Mouse (Mus musculus) right cerebral cortex, postnatal 10 days (tissue): Measurements from ENCODE around the gene Fbp2.

Experiments used
- DNase-seq, 2 experiments: peaks; one replicate each; pipeline ENCODE4 v3.0.0; 2021; ENCODE audit warnings: low spot score in 2 of 2

Gene Fbp2

DNA sequence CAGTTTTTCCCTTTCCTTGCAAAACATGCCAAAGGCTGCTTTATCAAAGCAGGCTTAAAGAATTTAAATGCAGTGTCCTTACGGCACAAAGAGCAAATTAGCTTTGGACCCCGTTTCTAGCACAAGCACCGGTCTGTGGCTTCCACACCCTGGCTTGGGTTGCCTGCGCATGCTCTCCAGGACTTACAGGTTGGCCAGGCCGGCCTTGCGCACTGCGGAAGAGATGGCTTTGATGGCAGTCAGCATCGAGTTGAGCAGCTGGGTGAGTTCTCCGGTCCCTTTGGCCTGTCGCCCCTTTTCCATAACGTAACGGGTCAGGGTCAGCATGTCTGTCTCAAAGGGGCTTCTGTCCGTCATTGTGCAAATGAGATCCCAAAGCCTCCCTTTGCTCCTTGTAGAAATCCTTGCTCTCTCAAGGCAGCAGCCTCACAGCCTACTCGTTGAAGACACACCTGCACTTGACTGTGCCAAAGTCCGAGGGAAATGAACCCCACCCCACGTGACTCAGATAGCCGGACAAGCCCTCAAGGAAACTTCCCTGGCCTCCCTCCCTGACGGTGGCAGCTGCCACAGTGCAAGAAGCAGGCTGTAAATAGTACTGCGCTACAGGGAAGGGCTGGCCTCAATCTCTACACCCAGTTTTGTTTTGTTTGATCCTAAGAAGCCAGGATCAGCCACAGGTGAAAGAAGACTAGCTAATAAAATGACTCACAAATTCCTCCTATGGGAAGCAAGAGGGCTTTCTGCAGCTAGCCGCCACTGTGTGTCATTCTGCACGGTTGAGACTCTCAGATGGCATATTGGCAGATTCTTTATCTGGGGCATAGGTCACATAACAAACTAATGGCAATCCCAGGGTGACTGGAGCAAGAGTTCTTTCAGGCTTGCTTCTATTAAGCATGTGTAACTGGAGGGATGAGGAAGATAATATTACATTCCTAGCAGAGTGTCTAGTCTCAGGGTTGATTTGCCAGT is at the start of gene Fbp2:
Gene Fbp2, minus strand, starts transcription at position 482 of the 975 bp plus-strand sequence.
- no peak for DNase-seq

GRCm38 (mm10) chr13:62907527-62908162 is 49.4 kb upstream of the Fbp2 start:
- no peak for DNase-seq

- no peak for DNase-seq
Measured at GRCm38 (mm10) chr13:62901139-62901538, 42.9 kb upstream of the Fbp2 start.

DNA sequence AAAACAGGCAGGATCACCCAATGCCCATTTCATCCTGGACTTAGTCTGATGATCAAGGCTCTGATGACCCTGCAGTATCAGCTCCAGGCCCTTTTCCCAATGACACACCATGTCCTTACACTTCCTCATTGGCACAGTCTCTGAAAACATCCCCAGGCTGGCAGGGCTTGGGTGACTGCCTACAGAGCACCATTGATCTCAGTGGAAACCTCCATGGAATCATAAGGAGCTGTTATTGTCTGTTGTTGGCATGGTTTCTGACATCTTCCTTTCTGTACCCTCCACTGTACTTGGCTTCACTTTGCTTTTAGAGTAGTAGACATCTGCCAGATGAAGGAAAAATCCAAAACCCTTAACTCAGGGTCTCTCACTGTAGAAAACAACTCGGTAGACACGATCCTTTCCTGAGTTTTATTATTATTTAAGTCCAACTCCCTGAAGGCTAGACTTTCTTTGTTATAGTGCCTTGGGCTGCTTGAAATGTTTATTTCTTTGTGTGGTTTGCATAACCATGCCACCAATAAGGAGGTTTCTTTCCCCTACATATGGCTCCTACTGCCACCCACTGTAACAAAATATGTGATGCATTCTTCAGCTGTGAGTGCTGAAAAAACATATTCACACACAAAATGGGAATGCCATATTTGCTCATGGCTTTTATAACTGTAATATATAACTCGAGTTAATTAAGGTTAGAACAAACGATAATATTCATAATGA is 39.9 kb upstream of the Fbp2 start:
- DNase-seq: peak; percentile 74 to 82

DNA sequence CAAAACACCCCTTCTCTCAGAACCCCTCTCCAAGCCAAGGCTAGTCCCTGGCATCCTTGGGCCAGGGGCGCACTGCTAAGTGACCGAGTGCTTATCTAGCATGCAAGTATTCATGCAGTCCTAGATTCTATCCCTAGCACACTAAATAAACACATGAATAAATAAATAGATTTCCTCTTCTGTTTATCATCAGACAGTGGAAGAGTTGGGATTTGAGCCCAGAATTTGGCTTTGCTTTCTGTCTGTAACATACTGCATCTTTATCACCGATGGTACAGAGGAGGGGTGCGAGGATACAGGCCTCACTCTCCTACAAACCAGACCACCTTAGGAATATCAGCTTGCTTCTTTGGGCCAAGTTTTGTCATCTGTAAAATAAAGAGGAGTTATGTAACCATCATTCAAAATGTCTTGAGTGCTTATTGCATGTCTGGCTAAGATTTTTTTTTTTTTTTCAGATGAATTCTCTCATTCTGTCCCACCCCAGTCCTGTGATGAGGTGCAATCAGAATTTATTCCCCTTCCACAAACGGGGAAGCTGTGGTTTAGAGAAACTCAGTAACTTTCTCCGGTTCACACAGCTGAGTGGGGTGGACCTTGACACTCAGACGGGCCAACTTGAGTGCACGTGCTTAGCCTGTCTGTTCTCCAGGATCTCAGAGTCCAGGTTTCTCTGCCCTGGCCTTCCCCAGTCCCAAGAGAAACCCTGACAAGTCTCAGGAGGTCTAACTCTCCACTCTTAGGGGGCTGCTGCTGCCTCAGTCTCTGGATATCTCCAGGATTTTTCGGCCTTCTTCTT is 35.0 kb upstream of the Fbp2 start:
- no peak for DNase-seq

DNA sequence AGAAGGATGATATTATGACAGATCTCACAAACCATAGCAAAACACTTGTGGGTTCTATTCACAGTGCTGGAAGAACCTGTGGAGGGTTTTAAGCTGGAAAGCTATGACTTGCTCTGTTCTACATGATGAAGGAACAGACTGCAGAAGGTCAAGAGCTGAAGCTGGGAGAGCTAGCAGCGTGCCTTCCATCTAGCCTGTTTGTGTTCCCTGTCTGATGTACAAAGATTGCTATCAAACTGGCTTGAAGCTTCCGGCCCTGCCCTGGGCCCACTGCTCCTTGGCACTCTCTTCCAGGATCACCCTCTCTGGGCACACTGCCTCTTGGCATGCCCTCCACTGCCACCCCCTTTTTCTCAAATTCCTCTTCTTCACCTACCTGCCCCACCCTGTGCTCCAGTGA is 31.1 kb upstream of the Fbp2 start:
- no peak for DNase-seq

DNA sequence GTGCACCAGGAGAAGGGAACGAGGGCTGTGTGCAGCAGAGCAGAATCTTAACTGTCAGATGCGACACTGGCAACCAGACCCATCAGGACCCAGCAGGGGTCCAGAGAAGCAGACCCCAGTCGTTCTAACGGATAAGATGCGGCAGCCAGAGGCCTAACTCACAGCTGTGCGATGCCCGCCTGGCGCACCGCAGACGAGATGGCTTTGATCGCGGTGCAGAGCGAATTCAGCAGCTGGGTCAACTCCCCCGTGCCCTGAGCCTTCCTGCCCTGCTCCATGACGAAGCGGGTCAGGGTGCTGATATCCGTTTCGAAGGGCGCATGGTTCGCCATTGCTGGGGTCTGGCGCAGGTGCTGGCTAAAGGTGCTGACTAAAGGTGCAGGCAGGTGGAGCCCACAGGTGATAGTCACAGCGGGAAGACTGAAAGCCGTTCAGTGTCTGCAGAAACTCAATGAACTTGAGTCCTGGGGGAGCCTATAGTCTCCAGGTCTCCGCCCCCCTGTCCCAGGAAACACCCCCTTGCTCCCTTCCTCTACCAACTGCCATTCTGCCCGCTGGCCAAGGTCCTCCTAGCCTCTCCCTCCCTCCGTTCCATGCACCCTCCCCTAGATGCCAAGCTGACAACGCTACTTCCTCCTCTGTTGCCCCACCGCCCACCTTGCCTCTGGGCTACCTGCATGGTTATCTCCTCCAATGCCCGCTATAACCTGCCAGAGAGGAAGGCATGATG is 29.7 kb upstream of the Fbp2 start, which contains the start of gene Fbp1:
Gene Fbp1, minus strand, starts transcription at position 571 of the 730 bp plus-strand sequence.
- no peak for DNase-seq

DNA sequence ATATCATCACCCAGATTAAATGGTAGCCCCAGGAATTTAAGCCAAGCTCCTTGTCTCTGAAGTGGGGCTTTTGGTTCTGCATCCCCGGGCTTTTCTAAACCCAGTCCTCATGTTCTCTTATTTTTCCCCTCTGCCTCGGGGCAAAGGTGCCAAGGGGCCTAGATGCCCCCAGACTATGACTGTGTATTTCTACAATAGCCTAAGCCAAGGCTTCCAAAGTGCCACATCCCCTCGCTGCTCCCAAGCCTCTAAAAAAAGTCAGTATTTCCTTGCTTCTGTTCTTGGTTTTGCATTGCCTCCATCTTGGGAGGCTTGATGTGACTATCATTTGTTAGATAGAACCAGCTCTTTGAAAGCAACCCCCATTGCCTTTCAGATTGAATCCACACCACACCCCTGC is 26.3 kb upstream of the Fbp2 start:
- no peak for DNase-seq

DNA sequence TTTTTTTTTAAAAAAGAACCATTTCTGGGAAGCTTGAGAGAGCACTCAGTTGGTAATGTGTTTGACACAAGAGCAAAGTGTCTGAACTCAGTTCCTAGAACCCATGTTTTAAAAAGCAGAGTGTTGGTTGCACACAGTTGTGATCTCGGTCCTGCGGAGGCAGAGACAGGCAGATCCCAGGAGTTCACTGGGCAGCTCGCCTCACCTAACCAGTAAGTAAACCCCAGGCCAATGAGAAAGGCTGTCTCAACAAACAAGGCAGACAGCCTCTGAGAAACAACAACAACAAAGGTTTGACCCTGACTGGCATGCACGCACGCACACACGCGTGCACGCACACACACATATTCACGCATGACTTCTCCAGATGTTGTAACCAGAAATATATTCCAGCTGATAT is 25.7 kb upstream of the Fbp2 start:
- DNase-seq: no peak

- DNase-seq: no peak
Measured at GRCm38 (mm10) chr13:62883436-62883835, 25.2 kb upstream of the Fbp2 start.

GRCm38 (mm10) chr13:62882856-62883255 is 24.6 kb upstream of the Fbp2 start:
- DNase-seq: no peak

DNA sequence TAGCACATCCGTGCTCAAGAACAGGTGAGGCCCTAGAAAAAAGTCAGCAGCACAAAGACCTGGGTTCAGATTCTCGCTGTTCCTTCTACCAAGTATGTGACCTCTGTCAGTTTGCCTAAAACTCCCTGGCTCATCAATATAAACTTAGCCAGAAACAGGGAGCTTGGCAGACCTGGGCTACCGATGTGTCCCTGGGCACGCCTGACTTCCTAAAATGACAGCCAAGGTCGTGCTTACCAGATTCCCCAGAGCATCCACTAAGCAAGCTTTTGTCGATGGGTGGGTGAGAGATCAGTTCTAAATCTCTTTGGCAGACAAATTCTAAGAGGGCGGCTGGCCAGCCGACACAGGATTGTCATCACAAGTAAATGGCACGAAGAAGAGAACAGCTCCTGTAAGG is 23.1 kb upstream of the Fbp2 start:
- no peak for DNase-seq

DNA sequence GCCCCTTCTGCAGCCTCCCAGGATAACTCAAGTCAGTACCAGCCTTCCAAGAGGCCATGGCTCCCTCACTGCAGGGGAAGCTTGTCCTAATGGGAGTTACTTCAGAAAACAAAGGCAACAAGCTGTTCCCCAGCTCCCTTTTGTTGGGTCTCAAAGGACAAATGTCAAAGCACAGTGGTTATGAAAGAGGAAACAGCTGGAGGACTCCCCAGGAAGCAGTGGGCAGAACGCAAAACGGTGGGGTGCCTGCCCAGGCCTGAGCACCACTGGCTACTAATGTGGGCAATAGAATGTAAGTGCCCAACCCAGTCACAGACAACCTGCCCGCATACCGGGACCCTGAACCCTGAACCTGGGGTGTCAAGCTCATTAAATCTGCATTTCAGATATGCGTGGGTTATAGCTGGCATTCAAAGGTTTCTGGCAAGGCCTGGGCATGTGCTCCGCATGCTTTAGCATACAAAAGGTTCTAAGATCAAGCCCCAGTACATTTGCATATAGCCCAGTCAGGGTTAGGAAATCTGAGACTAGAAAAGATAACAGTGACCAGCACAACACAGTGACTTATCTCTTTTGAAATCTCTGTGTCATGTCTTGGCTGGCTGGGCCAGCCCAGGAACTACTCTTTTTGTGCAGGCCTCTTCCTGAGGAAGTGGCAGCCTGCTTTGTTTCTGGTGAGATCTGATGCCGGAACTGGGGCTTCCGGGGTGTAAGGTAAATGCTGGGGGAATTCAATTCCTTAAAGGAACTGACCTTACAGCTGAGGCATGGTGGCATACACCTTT is 21.8 kb upstream of the Fbp2 start:
- no peak for DNase-seq

- no peak for DNase-seq
Measured at GRCm38 (mm10) chr13:62879411-62879810, 21.2 kb upstream of the Fbp2 start.

DNA sequence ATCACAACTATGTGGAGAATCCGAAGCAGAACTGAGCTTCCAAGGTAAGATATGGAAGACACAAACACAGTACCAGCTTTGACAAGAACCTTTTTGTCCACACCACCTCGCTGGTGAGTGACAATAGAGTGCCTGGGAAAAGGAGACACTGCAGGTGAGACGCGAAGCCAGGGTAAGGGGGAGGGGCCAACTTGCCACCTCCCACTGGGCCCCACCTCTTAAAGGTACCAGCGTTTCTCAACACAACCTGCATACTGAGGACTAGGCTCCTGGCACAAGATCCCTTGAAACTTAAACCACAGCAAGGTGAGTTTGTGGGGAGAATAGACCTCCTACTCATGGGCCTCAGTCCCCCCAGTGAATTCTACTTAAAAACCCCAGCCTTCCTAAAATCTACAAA is 19.0 kb upstream of the Fbp2 start:
- DNase-seq: no peak

- no peak for DNase-seq
Measured at GRCm38 (mm10) chr13:62876111-62876510, 17.9 kb upstream of the Fbp2 start.

DNA sequence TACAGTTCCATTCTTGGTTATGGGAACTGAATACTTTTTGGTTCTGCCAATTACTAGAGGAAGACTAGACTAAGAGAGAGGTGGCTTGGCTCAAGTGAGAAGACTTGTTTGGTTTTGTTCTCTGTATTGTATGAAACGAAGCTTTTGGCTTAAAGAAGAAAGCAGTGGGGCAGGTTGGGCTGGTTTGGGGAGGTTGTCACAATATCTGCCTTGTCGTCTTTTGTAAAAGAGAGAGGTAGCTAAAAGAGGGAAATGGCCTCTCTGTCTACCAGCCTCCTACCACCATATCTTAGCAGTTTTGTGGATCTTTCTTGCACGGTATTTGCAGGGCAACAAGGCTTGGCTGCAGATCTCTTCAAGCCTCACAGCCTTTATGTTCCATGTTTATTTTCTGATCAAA is 14.0 kb upstream of the Fbp2 start:
- no peak for DNase-seq

DNA sequence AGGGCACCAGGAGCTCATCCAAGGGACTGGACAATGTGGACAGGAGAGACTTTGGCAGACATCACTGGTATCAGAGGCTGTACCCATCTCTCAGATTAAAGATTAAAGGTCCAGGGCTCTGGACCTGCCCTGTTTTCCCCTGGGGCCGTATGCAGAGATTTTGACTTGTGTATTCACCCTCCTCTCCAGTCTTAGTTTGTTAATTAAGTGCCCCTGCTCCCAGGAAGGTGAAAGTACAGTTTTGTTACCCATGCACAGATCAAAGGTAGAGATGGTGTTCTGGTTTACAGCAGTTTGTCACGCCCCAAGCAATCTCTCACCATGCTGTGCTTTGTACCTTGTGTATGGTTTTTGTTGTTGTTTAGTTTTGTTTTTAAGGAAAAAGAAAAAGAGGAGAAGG is 12.4 kb upstream of the Fbp2 start:
- DNase-seq: no peak

DNA sequence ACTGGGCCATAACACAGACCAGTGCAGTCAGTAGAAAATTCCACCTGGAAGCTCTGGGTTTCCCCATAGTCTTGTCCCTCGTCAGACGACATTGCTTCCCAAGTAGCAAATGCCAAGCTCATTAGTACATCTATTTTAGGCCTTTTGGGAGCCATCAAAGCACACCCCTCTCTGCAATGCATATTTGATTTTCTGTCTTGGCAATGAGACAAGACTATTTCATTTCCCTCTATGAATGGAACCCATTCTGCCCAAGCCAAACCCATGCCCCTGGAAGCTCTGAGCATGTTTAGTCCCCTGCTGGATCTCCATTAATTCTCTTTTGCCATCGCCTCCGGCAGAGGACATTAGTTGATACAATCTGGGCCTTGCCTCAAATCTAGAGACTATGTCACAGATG is 8.6 kb upstream of the Fbp2 start:
- DNase-seq: peak; percentile 40 to 51
